Mouse (Mus musculus): ENCODE data around the gene Lmf2.

Lmf2 gene

DNA sequence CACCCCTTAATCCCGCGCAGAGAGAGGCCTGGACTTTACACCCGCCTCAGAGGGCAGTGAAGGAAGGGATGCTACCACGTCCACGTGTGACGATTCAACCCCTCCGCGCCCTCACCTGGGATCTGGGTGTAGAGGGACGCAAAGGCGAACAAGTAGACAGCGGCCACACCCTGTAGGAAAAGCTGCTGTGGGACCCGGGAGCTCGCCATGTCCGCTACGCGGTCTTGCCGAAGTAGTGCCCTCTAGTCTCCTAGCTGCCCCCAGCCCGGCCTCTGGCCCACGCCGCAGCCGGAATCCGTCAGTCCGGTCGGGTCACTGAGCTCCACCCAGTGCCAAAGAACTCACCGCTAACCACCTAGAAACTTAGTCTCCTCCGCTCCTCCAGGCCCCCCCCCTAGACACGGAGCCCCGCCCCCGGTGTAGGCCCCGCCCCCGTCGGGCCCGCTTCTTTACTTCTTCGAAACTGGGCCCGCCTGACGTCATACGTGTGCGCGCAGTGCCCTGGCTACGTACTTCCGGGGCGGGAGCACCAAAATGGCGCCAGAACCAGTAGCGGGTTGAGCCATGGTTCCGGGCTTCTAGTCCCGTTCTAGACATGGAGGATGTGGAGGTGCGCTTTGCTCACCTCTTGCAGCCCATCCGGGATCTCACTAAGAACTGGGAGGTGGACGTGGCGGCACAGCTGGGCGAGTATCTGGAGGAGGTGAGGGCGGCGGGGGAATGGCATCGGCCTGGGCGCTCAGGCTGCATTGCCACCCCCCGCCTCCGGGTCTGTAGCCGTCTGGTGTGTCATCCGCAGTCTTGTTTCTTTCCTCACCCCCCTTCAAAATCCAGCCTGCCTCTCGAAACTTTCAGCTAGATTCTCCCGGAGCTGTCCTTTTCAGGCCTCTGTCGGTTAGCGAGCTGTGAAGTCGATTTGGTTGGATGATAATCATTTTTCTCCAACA lies at the start of gene Lmf2, which contains the start of gene Ncaph2:
Gene Lmf2 (minus strand): TSS at position 419 of the 947 bp plus-strand sequence.
Gene Ncaph2 (plus strand): TSS at position 479 of the 947 bp plus-strand sequence.
- DNase-seq = peak; percentile 96

DNA sequence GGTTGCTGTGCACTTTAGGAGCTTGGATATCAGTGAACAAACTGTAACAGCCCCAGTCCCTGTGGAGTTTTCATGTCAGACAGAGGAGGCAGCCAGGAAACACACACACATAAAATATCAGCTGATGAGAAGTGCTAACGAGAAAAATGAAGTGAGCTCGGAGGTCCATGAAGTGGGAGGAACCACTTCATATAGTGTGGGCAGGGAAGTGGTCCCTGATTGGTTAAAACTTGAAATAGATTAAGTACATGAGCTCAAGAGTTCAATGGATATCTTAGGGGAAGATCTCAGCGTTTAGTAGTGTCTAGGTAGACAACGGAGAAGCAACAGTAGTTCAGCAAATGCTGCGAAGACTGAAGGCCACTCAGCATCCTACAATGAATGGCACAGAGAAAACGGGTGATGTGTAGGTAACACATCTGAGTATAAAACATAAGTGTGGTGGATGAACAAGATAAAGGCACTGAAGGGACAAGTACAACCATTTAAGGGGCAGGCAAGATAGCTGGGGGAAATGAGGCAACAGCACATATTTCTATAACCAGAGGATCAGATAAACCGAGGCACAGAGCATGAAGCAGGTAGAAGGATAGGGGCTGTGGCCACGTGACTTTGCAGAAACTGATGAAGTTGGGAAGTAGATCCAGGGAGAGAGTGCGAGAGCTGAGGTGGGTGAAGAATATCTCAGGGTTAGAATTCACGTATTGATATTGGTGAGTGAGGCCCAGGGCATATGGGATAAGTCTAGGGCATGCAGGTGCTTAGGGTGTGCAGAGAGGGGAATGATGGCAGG lies 49.6 kb upstream of the Lmf2 start:
- no peak for DNase-seq

DNA sequence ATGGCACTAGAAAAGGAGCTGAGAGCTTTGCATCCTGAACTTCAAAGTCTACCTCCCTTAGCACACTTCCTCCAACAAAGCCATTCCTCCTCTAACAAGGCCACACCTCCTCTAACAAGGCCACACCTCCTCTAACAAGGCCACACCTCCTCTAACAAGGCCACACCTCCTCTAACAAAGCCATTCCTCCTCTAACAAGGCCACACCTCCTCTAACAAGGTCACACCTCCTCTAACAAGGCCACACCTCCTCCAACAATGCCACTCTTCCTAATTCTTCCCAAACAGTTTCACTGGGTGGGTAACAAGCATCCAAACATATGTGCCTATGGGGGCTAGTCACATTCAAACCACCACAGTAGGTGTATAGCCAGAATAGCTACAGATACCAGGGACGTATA lies 47.0 kb upstream of the Lmf2 start:
- DNase-seq = no peak

DNA sequence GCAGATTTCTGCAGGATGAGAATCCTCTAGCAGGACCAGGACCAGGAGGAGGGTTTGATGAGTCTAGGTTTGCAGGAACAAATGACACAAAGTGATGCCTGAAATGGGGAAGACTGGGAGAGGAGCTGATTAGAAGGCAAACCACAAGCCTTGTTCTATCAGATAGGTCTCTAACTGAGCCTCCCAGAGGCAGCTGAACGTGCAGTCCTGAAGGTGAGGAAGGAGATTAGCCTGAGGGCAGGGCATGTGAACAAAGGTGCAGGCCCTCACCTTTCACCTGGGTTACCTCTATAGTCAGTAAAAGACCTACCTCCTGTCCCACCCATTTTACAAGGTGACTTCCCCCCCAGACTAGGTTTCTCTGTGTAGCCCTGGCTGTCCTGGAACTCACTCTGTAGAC lies 44.3 kb upstream of the Lmf2 start:
- no peak for DNase-seq

DNA sequence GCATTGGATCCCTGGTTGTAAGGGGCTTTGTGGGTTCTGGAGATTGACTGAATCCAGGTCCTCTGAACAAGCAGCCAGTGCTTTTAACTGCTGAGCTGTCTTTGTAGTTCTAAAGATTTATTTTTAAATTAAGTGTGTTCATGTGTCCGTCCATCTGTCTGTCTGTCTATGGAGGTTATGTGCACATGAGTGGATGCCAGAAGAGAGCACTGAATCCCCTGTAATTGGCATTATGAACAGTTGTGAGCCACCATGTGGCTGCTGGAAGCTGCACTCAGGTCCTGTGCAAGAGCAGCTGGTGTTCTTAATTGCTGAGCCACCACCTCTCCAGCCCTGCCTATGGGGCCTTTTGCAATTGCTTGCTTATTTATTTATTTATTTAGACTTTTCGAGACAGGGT lies 42.7 kb upstream of the Lmf2 start:
- no peak for DNase-seq

DNA sequence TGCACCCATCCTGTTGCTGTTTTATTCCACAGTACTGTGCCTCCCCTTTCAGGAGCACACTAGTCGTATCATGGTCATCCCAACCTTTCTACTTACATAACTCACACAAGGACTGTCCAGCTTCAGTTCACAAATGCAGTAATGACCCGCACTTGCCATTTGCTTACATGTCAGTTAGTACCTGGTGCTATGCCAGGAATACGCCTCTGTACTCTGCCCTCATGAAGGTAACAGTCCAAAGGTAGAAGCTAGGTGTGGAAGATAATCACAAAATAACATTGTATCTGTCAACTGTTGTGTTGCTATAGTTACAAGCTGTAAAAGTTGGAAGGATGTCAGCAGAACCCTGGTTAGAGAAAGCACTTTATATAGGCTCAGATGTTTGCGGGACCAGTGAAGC lies 41.4 kb upstream of the Lmf2 start:
- no peak for DNase-seq

DNA sequence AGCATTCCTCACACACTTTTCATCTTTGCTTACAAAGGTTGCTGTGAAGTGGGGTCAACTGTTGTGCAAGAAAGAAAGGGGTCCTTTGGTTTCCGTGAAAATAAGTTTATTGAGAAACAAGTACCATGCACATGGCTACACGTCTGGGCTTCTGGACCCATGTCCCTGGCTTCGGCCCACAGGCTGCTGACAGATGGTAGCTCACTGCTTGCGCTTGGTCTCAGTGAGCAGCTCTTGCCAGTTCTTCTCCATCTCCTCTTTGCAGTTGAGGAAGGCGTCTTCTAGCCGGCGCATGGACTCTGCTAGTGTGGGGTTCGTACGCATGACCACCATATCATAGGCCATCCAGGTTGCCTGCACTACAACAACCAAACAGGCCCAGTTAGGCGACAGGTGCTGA lies 34.6 kb upstream of the Lmf2 start:
- DNase-seq = no peak

DNA sequence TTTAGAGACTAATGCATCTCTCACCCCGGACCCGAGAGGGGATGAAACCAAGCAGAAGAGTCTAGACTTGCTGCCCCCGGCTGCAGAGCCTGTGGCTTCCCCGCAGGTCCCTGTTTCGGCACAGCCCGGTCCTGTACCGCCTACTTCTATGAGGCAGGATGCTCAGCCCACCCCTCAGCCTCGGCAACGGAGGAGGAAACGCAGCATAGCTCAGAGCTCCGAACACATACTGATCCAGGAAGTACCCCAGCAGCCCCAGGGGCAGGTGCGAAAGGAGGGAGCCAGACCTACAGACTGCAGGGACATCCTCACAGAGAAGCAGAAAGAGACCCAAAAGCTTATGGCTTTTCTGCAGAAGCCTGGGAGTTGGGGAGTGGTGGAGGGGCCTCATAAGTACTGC lies 31.7 kb upstream of the Lmf2 start:
- peak; percentile 65 for DNase-seq

DNA sequence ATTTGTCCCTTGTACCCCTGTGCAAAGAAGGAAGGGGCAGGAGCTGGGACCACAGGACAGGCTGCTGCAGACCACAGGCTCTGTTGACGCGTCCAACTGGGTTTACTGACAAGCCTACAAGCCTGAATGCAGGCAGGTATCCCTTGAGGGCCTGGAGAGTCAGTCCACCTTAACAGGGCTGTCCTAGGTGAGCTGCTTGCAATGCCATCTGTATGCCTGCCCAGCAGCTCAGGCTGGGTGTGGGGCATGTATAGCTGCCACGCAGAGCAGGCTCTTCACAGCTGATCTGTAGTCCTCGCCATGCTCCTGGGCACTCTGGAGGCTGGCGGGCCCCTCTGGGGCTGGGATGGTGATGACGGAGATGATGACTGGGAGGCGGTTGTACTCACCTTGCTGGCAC lies 29.2 kb upstream of the Lmf2 start, which contains the start of gene Klhdc7b:
Gene Klhdc7b (plus strand): TSS at position 301 of the 400 bp plus-strand sequence.
- DNase-seq = no peak

DNA sequence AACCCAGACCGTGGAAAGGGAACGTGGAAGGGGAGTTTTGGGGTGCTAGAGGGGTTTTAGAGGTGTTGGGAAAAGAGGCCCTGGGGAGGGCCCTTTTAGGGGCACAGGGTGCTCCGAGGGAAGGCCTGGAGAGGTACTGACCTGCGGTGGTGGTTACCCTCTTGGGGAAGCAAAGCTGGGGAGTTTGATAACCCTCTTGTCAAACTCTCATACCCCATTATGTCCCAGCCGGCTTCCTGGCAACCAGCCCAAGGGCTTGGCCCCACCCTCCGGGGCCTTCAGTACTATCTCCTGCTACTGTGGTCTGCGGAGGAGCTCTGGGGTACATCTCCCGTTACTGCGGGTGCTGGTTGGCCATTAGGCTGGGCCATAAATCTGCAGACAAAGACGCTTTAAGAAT lies 24.0 kb upstream of the Lmf2 start:
- peak; percentile 56 for DNase-seq

DNA sequence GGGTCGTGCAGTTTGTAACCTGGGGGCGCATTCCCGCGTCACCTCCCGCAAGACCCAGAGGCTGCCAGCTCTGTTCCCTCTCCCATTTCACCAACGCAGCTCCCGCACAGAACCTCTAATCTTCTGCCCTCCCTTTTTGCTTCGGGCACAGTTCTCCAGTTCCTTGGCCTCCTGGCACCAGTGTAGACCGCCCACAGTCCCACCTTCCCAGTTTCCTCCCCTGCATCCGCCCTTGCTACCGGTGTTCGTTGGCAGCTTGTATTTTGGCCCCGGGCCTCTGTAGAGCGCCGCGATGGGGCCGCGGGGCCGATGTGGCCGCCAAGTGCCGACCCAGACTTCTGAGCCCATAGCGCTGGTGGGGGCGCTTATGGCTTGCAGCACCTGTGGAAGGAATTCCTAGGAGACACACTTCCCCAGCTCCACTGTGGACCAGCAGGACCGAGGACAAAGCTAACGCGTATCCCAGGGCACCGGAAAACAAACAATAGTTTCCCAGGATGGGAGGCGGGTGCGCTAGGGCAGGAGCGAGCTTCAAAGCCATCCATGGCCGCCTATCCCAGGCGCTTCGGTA lies 23.5 kb upstream of the Lmf2 start, which contains the start of gene Odf3b:
Gene Odf3b (minus strand): TSS at position 452 of the 571 bp plus-strand sequence.
- peak; percentile 60 for DNase-seq

DNA sequence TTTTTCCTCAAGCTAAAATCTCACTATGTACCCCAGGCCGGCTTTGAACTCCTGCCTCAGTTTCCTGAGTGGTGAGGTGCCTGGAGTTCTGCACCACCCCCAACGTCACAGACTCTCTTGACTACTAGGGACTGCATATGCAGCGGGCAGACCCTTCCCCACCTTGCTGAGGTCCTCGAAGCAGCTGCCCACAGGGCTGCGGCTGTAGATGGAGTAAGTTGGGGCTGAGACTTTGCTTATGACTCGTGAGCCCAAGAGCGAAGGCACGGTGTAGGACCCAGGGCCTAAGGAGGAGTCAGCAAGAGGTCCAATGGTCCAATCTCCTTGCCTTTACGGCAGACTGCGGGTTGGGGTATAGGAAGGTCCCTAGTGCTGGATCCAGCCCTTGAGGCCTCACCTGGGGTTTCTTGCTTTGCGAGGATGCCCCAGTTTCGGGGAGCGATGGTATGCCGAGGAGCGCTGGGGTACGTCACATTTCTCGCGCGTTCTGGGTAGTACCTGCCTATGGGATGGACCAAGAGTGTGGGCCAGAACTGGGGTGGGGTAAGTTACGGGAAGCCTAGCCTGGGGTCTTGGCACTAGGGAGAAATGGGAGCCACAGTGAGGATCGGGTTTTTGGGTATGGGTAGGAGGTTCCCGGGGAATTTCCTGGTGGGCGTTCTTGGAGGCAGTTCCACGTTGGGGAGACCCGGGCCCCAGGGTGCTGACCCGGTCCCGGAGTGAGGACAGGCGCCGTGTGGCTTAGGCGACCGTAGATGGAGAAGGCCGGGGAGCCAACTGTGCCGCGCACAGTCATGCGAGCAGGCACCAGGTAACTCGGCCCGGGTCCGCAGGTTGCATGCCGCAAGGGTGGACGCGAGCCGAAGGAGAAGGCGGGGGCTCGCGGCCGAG lies 22.7 kb upstream of the Lmf2 start:
- no peak for DNase-seq

DNA sequence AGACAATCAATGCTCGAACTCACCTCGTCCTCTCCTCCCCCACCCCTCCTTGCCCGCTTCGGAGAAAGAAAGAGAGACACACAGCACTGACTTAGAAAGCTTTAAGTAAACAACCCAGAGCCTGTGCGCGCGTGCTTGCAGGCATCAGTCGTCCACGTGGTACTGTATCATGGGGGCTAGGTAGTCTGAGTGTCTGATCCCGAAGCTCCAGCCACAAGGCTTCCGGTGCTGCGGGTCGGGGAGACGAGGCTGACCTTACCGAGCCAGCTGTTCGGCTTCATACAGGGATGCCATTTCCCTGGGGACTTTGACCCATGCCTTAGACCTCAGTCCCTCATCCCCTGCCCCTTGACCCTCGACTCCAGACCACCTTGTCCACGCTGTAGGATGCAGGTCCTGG lies 21.9 kb upstream of the Lmf2 start:
- DNase-seq = no peak

DNA sequence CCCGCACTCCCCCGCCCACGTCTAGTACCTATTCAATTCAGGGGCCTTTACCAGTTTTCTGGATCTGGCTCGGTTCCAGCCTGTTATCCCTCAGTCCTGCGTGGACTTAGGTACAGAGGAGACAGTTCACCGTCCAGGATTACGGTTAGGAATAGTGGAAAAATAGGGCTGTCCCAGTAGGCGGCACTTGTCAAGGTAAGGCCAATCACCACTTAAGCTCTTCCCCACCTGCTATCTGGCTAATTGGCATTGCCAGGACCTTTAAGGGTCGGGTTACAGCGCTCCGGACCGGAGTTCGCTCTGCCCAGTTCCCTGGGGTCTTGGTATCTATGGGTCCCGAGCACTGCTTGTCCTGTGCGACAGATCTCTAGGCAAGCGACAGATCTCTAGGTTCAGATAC lies 21.5 kb upstream of the Lmf2 start, which contains the start of gene Tymp:
Gene Tymp (minus strand): TSS at position 83 of the 400 bp plus-strand sequence.
- DNase-seq = no peak

DNA sequence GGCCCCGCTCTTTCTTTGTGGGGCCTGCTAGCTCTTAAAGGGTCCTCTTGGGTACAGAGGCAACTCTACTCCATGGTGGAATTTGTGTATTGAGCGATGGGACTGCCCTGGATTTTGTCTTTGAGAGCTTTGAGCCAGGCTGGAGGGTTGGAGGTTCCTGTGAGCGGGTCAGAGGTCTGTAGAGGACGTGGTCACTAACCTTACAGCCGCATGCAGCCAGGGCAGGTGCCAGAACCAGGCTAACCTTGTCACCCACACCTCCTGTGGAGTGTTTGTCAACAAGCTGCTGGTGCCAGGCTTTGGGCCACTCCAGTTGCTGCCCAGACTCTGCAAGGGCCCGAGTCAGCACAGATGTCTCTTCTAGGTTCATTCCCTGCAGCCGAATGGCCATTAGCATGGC lies 20.6 kb upstream of the Lmf2 start:
- no peak for DNase-seq

DNA sequence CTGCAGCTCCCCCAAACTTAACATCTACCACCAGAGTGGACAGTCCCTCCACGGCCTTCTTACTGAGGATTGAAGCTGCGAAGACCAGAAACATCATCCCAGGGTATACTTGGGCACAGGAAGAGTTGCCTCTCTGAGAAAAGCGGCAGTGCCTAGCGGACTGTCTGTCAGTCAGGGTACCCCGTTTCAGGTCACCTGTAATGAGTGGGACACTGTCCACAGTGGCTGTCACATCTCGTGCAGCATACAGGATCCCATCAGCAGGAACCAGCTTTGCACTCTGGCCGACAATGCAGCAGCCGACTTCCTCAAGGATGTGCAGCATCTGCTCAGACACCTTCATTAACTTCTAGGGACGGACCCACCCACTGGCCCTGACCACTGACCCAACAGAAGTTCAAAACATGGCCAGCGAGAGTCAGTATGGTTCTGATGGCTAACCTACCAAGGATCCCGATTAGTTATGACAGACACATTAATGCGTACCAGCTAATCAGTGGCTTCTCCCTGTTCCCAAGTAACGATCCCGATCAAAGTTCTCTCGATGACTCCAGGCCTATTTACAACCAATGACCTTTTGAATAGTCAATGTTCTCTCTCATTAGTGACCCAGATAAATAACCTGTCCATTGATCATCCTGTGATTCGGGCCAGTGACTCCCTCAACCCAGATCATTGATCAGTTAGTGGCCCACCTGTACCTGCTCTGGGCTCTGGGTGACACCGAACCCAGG lies 19.5 kb upstream of the Lmf2 start:
- DNase-seq = no peak

DNA sequence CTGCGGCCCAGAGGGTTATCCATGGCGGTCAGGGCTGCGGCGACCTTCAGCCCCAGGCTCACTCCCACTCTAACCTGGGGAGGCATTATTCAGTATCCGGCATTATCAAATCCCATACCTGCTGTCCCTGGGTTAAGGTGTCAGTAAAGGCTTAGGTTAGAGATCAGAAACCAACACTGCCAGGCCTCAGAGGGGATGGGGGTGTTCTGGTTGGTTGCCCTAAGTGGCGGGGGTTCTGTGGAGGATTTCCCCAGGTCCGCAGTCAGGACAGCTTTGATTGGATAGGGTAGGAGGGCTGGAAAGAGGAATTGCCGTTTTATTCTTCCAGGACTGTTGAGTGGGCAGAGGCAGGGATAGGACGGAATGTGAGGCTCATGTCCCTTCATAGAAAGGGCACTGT lies 18.9 kb upstream of the Lmf2 start:
- no peak for DNase-seq

DNA sequence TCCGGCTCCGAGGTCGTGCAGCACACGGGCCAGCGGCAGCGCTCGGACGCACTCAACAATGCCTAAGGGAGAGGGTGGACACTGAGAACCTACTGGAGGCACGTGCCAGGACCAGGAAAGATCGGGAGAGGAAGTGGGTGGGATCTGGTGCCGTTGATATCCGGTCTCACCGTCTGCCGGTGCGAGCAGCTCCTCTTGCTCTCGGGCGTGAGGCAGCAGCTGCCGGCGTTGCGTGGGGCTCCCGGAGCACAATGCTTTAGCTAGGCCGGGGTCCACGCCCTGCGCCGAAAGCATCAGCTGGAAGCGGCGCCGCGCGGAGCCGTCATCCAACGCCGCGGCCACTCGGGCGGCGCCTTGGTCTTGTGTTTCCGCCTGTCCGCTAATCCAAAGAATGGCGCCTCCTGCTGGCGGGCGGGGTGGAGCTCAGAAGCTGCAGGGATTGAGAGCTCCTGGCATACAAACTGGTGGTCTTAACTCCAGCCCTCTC lies 18.3 kb upstream of the Lmf2 start, which contains the start of gene Sco2:
Gene Sco2 (minus strand): TSS at position 85 of the 487 bp plus-strand sequence.
- DNase-seq = peak; percentile 93

DNA sequence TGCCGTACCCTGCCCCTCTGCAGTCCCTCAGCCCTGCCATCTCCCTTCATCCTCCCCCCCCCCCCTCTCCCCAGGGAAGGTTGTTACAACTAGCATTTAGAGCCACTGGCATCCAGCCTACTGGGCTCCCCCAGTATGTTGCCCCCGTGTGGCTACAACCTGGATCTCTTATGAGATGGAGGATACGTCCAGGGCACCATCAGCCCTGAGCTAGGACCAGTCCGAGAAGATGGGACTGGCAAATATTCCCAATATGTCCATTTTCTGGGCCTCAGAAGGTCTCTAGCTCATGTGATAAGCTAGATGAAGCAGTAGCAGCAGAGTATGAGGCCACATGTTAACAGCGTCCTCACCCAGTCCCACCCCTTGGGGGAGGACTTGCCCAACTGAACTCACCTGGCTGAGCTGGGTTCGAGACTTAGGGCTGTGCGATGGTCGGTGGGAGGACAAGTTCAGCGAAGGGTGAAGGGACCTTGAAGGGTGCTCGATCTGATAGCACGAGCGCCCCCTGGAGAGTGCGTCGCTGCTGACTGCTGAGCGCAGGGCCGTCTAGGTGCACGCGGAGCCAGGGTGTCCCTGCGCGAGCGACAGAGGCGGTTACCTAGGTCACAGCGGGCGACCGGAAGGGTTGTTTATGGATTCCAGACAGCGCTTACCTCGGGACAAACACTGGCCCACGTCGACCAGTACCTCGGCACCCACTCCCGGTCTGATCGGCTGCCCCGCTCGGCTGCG lies 17.7 kb upstream of the Lmf2 start:
- peak; percentile 92 for DNase-seq

DNA sequence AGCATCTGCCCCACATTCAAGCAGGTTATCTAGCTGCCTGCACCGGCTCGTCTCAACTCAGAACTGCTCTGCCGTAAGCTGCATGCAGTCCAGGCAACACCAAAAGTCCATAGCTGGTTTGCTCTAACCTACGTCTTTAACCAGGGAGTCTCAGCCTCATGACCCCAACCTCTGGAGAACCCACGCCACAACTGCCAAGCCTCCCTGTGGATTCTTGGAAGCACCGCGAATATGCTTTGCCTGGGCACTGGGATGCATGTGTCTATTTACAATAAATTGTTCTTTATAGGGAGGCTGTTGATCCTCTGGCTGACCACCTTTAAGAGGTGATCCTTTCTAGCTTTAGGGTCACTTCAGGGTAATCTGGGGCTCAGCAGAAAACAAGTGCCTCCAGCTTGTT lies 17.1 kb upstream of the Lmf2 start:
- no peak for DNase-seq
